Mouse (Mus musculus) midbrain, embryonic 12.5 days (tissue): Measurements from ENCODE around the gene Tipin. TPM values are rescaled to one million over a fixed set of nuclear protein-coding genes. Genes with fewer than 3 reads are reported as not detected.

Experiments used
- ATAC-seq: fragments of 200-750 bp; cut with Nextera tagmentation; 2 replicates; pipeline ENCODE4 v1.8.0; 2017; ENCODE audit warnings: low read depth, moderate TSS enrichment, moderate library complexity; ENCODE audit not compliant: low FRiP score
- H3K27ac ChIP-seq: fragments of 300-500 bp; sonication (generic); replicated peaks from 2 replicates; pipeline ENCODE4 v1.5.1; 2016; ENCODE audit warnings: mild to moderate bottlenecking
- H3K27me3 ChIP-seq: fragments of 300-500 bp; sonication (generic); 2 replicates; pipeline ENCODE4 v1.6.1; 2016; ENCODE audit warnings: mild to moderate bottlenecking
- H3K36me3 ChIP-seq: fragments of 300-500 bp; sonication (generic); 2 replicates; pipeline ENCODE4 v1.6.1; 2016
- H3K4me1 ChIP-seq: fragments of 300-500 bp; sonication (generic); 2 replicates; pipeline ENCODE4 v1.6.1; 2016
- H3K4me2 ChIP-seq: fragments of 300-500 bp; sonication (generic); replicated peaks from 2 replicates; pipeline ENCODE4 v1.6.1; 2016; ENCODE audit warnings: mild to moderate bottlenecking, moderate library complexity
- H3K4me3 ChIP-seq: fragments of 300-500 bp; sonication (generic); 2 replicates; pipeline ENCODE4 v1.5.1; 2016; ENCODE audit warnings: mild to moderate bottlenecking
- H3K9ac ChIP-seq: fragments of 300-500 bp; sonication (generic); replicated peaks from 2 replicates; pipeline ENCODE4 v1.6.1; 2016; ENCODE audit warnings: mild to moderate bottlenecking, moderate library complexity
- H3K9me3 ChIP-seq: fragments of 300-500 bp; sonication (generic); 2 replicates; pipeline ENCODE4 v1.6.1; 2016; ENCODE audit warnings: mild to moderate bottlenecking
- WGBS: fragments of 180-500 bp; shearing (Covaris S2); methylation state at CpG from one replicate; pipeline ENCODE4 v1.1.7; 2016; 5-methylcytosine and 5-hydroxymethylcytosine counted together
- polyA plus RNA-seq: library from polyadenylated mRNA; unstranded; fragments of >200 nt; fragmentation: Nextera tagmentation; extraction: Ambion mirVana; gene quantifications from 2 replicates; pipeline ENCODE4 v1.2.1, GENCODE M21; 2016

The Tipin gene
- polyA plus RNA-seq, 1 experiment from 2014 or later = 202 TPM

DNA sequence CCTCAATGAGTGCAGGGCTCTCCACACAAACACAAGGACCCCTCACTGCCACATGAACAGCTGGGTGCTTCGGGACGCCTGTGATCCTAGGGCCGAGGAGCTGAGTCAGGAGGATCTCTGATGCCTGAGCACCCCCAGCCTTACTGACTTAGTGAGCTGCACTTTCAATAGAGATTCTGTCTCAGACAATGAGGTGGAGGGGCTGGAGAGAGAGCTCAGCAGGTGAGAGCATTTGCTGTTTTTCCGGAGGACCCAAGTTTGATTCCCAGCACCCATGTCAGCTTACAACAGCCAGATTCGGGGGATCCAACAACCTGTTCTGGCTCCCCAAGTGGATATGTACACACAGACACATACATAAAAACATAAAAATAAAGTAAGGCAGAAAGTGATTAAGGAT is 35.6 kb downstream of the Tipin start:
- Histone ChIP-seq H3K9me3 (no peaks in the 10 kb centered on the region), H3K4me2 (no peak overlapping the region), H3K4me1 (no peaks in the 10 kb centered on the region), H3K36me3 (peaks cover 64% of the 10 kb centered on the region), H3K9ac (no peak overlapping the region), H3K27me3 (no peaks in the 10 kb centered on the region), H3K4me3 (no peak overlapping the region), H3K27ac (no peak overlapping the region)
- ATAC-seq = no peak
- 96% methylated on average over 5 of the region's 5 CpGs for WGBS

DNA sequence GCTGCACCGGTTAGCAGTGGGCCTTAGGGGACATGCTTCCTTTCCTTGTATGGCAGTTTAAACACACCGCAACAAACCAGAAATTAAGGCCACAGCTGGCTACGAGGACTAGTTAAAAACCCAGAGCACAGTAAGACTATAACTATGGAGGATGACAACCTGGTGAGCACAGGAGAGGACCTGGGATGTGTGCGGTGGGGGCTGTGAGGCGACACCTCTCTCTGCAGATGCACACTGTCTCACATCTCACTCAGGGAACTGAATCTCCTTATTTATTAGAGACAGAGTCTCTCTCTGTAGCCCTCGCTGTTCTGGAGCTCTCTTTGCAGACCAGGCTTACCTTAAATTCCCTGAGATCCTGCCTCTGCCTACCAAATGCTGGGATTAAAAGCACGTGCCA is 42.6 kb downstream of the Tipin start:
- WGBS = 92% methylated on average over 7 of the region's 7 CpGs
- Histone ChIP-seq H3K4me3 (no peak overlapping the region), H3K36me3 (peaks cover 78% of the 10 kb centered on the region), H3K27ac (no peak overlapping the region), H3K4me2 (no peak overlapping the region), H3K4me1 (no peaks in the 10 kb centered on the region), H3K9ac (no peak overlapping the region), H3K9me3 (no peaks in the 10 kb centered on the region), H3K27me3 (no peaks in the 10 kb centered on the region)
- no peak for ATAC-seq

DNA sequence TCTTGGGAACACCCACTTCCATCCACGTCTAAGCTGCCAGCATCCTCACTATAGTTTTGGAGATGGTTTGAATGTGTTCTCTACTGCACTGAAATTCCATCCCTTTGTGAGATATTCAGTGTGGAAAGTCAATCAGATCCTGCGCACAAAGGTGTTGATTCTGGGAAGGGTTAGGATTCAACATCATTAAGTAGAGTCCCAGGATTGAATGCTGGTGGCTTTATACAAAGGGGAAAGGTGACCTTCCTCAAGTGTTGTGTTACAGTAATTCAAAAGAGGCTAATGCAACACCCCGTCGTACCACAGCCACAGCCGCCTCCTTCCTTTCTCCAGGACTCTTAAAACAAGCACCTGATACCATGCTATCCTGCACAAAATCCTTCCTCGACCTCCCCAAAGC is 54.4 kb downstream of the Tipin start:
- no peak for ATAC-seq
- H3K27me3 ChIP-seq = no peaks in the 10 kb centered on the region
- H3K4me3 ChIP-seq = no peak overlapping the region
- H3K9ac ChIP-seq = no peak overlapping the region
- H3K4me2 ChIP-seq = no peak overlapping the region
- peaks cover 10% of the 10 kb centered on the region for H3K4me1 ChIP-seq
- 88% methylated on average over 6 of the region's 6 CpGs for WGBS
- 0 out of 2 replicates have a peak, but pooled peaks cover 8% of the 10 kb centered on the region for H3K36me3 ChIP-seq
- H3K9me3 ChIP-seq = no peaks in the 10 kb centered on the region
- H3K27ac ChIP-seq = no peak overlapping the region

DNA sequence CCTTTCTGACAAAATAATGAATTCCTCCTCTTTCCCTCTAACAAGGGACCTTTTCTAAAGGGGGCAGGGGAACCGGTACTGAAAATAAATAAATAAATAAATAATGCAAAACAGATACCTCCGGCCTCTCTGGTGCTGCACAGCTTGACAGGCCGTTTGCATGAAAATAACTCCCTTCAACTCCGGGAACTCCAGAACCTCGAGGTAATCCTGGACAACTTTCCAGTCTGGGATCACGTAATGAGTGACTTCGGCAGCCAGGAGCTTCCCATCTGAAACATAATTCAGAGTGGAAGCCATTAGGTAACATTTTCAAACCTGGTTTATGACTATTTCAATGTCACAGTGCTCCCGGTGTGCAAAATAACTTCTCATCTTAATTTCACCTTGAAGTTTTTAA is 58.0 kb downstream of the Tipin start:
- Histone ChIP-seq H3K4me2 (peak overlapping the region; percentile 63), H3K4me1 (peaks cover 15% of the 10 kb centered on the region), H3K9ac (no peak overlapping the region), H3K9me3 (no peaks in the 10 kb centered on the region), H3K36me3 (0 out of 2 replicates have a peak, but pooled peaks cover 8% of the 10 kb centered on the region), H3K4me3 (no peak overlapping the region), H3K27ac (no peak overlapping the region; the same call in 1 of the 2 replicates), H3K27me3 (no peaks in the 10 kb centered on the region)
- WGBS = 25% methylated on average over 8 of the region's 8 CpGs
- no peak for ATAC-seq

DNA sequence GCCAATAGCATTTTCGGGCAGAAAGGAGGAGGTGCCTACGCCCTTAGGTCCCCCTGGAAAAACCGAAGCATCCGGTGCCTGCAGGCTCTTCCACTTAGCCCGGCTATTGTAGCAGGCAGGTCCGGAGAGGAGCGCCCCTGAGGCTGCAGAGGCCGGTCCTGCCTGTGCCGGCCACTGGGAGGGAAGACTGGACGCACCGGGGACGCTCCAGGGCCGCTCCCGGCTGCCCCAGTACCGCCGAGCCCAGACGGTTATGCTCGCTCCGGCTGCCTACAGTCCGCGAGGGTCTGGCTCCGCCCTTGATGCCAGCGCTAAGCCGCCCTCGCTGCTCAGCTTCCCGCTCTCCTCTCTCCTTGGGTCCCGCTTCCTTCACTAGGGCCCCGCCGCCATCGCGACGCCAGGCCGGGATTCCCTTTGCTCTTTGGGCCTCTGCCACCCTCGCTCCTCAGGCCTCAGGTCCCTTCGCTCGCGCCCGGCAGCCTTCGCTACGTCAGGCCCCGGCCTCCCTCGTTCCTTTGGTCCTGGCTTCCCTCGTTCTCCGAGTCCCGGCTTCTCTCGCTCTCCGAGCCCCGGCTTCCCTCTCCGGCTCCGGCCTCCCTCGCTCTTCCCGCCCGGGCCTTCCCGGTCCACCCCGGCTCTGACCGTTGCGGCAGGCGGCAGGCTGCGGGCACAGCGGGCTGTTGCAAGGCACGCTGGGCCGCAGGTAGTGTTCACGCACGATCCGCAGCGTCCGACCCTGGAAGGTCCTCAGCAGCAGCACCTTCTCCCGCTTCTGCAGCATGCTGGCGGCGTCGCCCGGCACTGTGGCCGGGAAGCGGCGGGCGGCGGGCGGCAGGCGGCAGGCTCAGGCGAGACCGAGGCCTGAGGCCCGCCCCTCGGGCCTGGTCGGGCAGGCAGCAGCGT is 59.2 kb downstream of the Tipin start:
- H3K4me3 ChIP-seq = peak overlapping the region; percentile 64
- H3K4me2 ChIP-seq = peak overlapping the region; percentile 63
- H3K27ac ChIP-seq = peak overlapping the region; percentile 99
- no peaks in the 10 kb centered on the region for H3K27me3 ChIP-seq
- peaks cover 15% of the 10 kb centered on the region for H3K4me1 ChIP-seq
- peak overlapping the region; percentile 96 for H3K9ac ChIP-seq
- H3K9me3 ChIP-seq = no peaks in the 10 kb centered on the region
- under 1% methylated on average over 73 of the region's 85 CpGs for WGBS
- ATAC-seq = peak; percentile 93
- 0 out of 2 replicates have a peak, but pooled peaks cover 6% of the 10 kb centered on the region for H3K36me3 ChIP-seq

DNA sequence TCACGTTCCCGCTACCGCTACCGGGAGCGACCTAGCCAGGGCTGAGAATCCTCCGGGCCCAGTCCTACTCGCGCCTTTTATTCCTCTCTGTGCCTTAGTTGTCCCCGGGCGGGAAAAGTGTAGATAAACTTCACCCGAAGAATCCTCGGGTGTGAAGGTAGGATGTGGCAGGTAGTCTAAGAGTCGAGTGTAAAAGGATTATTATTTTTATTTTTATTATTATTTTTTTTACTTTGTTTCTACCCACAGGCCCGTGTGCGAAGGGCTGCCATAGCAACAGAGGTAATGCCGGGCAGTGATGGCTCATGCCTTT is 59.8 kb downstream of the Tipin start, which contains the start of gene Dis3l:
Gene Dis3l, minus strand, starts transcription at position 35 of the 313 bp plus-strand sequence.
- no peaks in the 10 kb centered on the region for H3K36me3 ChIP-seq
- peak within 1 kb of the TSS; percentile 99 for H3K27ac ChIP-seq
- no peaks in the 10 kb centered on the region for H3K27me3 ChIP-seq
- ATAC-seq = no peak; the same call in 1 of the 2 replicates
- H3K9ac ChIP-seq = peak within 1 kb of the TSS; percentile 96
- no peaks in the 10 kb centered on the region for H3K9me3 ChIP-seq
- H3K4me2 ChIP-seq = peak within 1 kb of the TSS; percentile 63
- 17% methylated on average over 16 of the region's 16 CpGs for WGBS
- H3K4me3 ChIP-seq = peak within 1 kb of the TSS; percentile 64
- peaks cover 15% of the 10 kb centered on the region for H3K4me1 ChIP-seq

DNA sequence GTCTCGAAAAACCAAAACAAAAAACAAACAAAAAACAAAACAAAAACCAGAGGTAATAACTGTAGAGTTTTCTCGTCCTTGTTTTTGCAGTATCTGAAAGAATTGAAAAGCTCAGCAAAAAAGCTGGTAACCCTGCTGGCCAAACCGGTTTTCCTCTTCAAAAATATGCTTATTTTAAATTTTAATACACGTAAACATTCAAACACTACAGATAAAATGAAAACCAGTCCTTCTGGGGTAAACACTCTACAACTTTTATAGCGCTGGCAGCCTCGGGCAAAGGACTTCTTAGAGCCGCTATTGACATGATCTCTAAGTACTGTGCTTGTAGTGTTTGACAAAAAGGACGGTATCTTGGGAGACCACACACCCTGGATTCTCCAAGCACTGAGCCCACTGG is 60.3 kb downstream of the Tipin start:
- Histone ChIP-seq H3K36me3 (no peaks in the 10 kb centered on the region), H3K4me2 (peak overlapping the region; percentile 63), H3K27me3 (no peaks in the 10 kb centered on the region), H3K4me1 (peaks cover 15% of the 10 kb centered on the region), H3K9me3 (no peaks in the 10 kb centered on the region), H3K9ac (no peak overlapping the region), H3K4me3 (no peak overlapping the region), H3K27ac (peak overlapping the region; percentile 99; the same call in 1 of the 2 replicates)
- WGBS = 93% methylated on average over 8 of the region's 8 CpGs
- no peak for ATAC-seq

DNA sequence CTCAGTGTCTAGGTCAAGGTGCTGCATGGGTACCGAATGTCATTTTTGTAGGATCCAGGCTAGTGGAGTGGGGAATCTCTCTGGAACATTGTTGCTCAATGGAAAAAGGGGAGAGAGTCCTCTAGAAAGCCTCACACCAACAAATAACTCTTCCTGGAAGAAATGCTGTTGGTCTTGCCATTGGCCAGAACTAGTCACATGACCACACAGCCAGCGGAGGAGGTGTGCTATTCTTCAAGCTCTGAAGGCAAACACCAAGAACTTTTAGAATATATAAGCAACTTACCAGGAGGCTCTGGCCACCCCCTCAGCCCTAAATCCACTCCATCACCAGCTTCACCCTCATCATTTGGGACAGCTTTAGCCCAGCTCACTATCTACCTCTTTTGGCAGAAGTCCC is 62.3 kb downstream of the Tipin start:
- Histone ChIP-seq H3K4me1 (peaks cover 15% of the 10 kb centered on the region), H3K9me3 (no peaks in the 10 kb centered on the region), H3K4me2 (no peak overlapping the region), H3K4me3 (no peak overlapping the region), H3K36me3 (no peaks in the 10 kb centered on the region), H3K27me3 (no peaks in the 10 kb centered on the region), H3K9ac (no peak overlapping the region), H3K27ac (no peak overlapping the region)
- no peak for ATAC-seq
- WGBS = 89% methylated on average over 2 of the region's 2 CpGs

DNA sequence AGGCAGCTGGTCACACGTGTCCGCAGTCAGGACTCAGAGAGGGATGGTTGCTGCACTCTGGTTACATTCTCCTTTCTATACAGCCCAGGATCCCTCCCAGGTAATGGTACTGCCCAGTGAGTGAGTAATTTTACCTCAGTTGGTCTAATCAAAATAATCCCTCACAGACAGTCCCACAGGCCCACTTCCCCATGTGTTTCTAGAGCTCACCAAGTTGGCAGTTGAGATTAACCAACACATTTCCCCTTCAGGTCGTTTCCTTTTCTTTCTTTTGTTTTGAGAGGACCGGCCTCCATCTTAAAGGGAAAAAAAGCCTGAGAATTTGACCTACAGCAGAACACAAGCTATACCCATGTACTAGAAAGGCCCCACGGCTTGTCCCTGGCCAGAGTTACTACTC is 64.5 kb downstream of the Tipin start:
- H3K9me3 ChIP-seq = no peaks in the 10 kb centered on the region
- WGBS = 64% methylated on average over 5 of the region's 5 CpGs
- ATAC-seq = no peak
- no peak overlapping the region for H3K9ac ChIP-seq
- H3K4me3 ChIP-seq = no peak overlapping the region
- H3K4me1 ChIP-seq = peaks cover 4% of the 10 kb centered on the region; the same call in 1 of the 2 replicates
- H3K36me3 ChIP-seq = no peaks in the 10 kb centered on the region
- H3K4me2 ChIP-seq = no peak overlapping the region
- H3K27ac ChIP-seq = no peak overlapping the region
- H3K27me3 ChIP-seq = no peaks in the 10 kb centered on the region

DNA sequence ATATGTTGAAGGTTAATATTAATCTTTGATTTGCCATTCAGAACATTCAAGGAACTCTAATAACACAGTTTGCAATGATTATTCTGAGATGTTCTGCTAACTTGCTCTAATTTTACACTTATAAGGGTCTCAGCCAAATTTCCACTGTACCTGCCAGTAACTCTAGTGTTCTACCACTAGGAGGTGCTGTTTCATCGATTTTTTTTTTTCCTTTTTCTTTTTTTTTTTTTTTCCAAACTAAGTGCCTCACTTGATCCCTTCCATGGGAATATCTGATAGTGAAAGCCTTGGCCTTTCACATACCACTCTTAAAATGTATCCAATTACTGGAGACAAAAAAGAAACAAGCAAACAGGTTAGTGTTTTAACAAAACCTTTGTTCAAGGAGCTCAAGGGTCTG is 66.0 kb downstream of the Tipin start:
- WGBS = 0% methylated on average over 1 of the region's 1 CpGs
- H3K27ac ChIP-seq = no peak overlapping the region

DNA sequence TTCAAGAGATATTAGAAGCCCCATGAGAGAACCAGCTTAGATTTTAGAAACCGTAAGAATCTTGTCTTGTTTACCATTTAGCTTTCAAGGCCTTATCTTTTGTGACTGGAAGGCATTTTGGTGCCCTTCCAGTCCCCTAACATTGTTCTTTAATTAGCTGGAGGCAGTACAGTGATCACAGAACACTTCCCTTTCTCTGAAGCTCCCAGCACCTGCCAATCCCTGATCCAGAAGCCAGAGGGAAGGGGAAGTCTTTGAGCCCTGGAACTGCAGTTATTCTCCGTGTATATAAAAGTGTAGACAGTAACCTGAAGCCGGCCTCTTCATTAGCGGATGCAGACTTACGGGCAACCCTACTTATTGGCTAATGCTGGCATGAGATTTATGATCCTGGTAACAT is 68.1 kb downstream of the Tipin start:
- H3K27ac ChIP-seq = no peak overlapping the region
- no peak overlapping the region for H3K4me2 ChIP-seq
- no peak overlapping the region for H3K9ac ChIP-seq
- no peaks in the 10 kb centered on the region for H3K36me3 ChIP-seq
- no peaks in the 10 kb centered on the region for H3K4me1 ChIP-seq
- H3K9me3 ChIP-seq = no peaks in the 10 kb centered on the region
- 71% methylated on average over 5 of the region's 5 CpGs for WGBS
- no peak overlapping the region for H3K4me3 ChIP-seq
- no peak for ATAC-seq
- no peaks in the 10 kb centered on the region for H3K27me3 ChIP-seq

More for the DNA sequence above, 66.0 kb downstream of the Tipin start:
- no peak for ATAC-seq
- Histone ChIP-seq H3K4me3 (no peak overlapping the region), H3K36me3 (no peaks in the 10 kb centered on the region), H3K9ac (no peak overlapping the region), H3K27me3 (no peaks in the 10 kb centered on the region), H3K4me2 (no peak overlapping the region), H3K9me3 (no peaks in the 10 kb centered on the region), H3K4me1 (no peaks in the 10 kb centered on the region)

DNA sequence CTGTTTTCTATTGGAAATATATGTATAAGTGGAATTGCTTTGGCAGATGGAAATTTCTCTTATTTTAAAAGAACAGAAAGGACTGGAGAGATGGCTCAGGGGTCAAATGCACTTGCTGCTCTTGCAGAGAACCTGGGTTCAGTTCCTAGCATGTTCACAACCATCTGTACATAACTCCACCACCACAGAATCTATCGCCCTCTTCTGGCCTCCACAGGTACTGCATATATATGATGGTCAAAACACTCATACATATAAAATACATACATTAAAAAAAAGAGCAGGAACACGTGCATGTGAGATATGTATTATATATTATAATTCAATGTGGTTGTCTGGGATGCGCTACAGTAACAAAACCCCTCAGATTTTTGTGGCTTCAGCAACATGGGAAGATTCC is 69.8 kb downstream of the Tipin start:
- H3K27me3 ChIP-seq = no peaks in the 10 kb centered on the region
- H3K9ac ChIP-seq = no peak overlapping the region
- ATAC-seq = no peak
- WGBS = 52% methylated on average over 3 of the region's 3 CpGs
- H3K4me2 ChIP-seq = no peak overlapping the region
- no peaks in the 10 kb centered on the region for H3K4me1 ChIP-seq
- no peaks in the 10 kb centered on the region for H3K9me3 ChIP-seq
- no peak overlapping the region for H3K27ac ChIP-seq
- no peaks in the 10 kb centered on the region for H3K36me3 ChIP-seq
- no peak overlapping the region for H3K4me3 ChIP-seq
